Mouse (Mus musculus) CH12.LX (cell line): Measurements from ENCODE around the gene Dlg2.

Source experiments
- CTCF ChIP-seq, 2 experiments: IDR thresholded peaks in 1 of 2; conservative IDR thresholded peaks in 1 of 2; 2 replicates each; pipeline ENCODE4 v1.5.1; 2011 to 2012; ENCODE audit warnings: low read depth in 2 of 2, low read length in 2 of 2, improper control_type of control experiment in 1 of 2, inconsistent platforms in 1 of 2, mild to moderate bottlenecking in 1 of 2, moderate library complexity in 1 of 2
- EP300 ChIP-seq: IDR thresholded peaks from 2 replicates; pipeline ENCODE4 v1.6.1; 2011; ENCODE audit warnings: low read length, improper control_type of control experiment
- MAX ChIP-seq: IDR thresholded peaks from 2 replicates; pipeline ENCODE4 v1.6.1; 2011; ENCODE audit warnings: low read length, improper control_type of control experiment
- MAZ ChIP-seq: IDR thresholded peaks from 2 replicates; pipeline ENCODE4 v1.6.1; 2012; ENCODE audit warnings: low read depth, mild to moderate bottlenecking, inconsistent platforms, low read length, improper control_type of control experiment, moderate library complexity
- MYC ChIP-seq: IDR thresholded peaks from 2 replicates; pipeline ENCODE4 v1.6.1; 2011; ENCODE audit warnings: low read depth, mild to moderate bottlenecking, improper control_type of control experiment, low read length
- TBP ChIP-seq: conservative IDR thresholded peaks from 2 replicates; pipeline ENCODE4 v1.6.1; 2011; ENCODE audit warnings: low read depth, low read length, improper control_type of control experiment
- TCF12 ChIP-seq: IDR thresholded peaks from 2 replicates; pipeline ENCODE4 v1.6.1; 2014; ENCODE audit warnings: low read depth, mild to moderate bottlenecking, inconsistent platforms, low read length, improper control_type of control experiment
- ZC3H11A ChIP-seq: IDR thresholded peaks from 2 replicates; pipeline ENCODE4 v1.6.1; 2012; ENCODE audit warnings: low read depth, mild to moderate bottlenecking, inconsistent platforms, low read length, improper control_type of control experiment
- ZMIZ1 ChIP-seq: IDR thresholded peaks from 2 replicates; pipeline ENCODE4 v1.6.1; 2012; ENCODE audit warnings: low read depth, mild to moderate bottlenecking, inconsistent platforms, low read length, improper control_type of control experiment

GRCm38 (mm10) chr7:91208973-91209372, 732.5 kb downstream of the Dlg2 start:
- no peak for TF ChIP-seq EP300
- TF ChIP-seq MAX, result no peak
- TF ChIP-seq MYC, result no peak
- no peak for TF ChIP-seq TCF12
- TF ChIP-seq CTCF (conservative IDR thresholded peaks at IDR 0.05 in 1 of 2, IDR thresholded peaks at IDR 0.05 in 1 of 2; ENCODE audit: low read depth in 2 of 2, low read length in 2 of 2), result no peak
- no peak for TF ChIP-seq TBP
- no peak for TF ChIP-seq ZC3H11A
- TF ChIP-seq MAZ, result no peak
- TF ChIP-seq ZMIZ1, result no peak
